Mouse (Mus musculus): Measurements from ENCODE around the gene Aox1. TPM values are rescaled to one million over a fixed set of nuclear protein-coding genes. Genes with fewer than 3 reads are reported as not detected.

Aox1 gene
- polyA plus RNA-seq, 1 experiment from 2014 or later, result 0.34 TPM

DNA sequence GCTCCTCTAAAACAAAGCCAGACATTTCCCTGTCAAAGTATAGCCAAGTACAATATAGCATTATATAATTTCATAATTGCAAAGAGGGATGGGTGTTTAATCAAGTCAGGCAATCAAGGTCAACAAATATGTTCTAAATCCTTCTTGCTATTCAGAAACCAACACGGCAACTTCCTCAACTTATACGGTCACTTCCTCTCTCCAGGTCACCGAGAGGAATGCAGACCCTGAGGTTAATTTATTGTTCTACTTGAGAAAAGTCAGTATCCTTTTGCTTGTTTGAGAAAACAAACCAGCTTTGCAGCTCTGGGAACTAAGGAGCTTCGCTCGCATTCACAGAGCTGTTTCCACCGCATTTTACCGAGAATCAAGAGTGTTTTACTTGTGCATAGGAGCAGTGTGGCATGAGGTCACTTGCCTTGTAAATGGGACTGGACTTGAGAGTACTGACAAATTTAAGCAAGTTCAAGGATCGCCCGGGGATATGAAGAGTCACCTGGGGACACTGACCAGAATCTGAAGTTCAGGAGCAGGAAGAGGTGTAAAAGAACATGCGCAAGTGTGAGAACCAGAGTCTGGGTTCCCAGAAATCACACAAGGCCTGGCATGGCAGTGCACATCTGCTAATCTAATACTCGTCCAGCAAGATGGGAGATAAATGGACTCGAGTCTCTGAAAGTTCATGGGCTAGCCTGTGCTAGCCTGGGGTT lies 85.1 kb downstream of the Aox1 start:
- Histone ChIP-seq H3K4me1 (no peaks in the 10 kb centered on the region), H3K9ac (no peak overlapping the region), H3K9me3 (replicated peaks) (no peaks in the 10 kb centered on the region), H3K27me3 (no peaks in the 10 kb centered on the region), H3K36me3 (no peaks in the 10 kb centered on the region), H3K27ac (no peak overlapping the region), H3K4me2 (replicated peaks) (no peak overlapping the region), H3K4me3 (no peak overlapping the region)
- 75% methylated on average over 12 of the region's 12 CpGs for WGBS
- no peak for ATAC-seq (ENCODE audit: low FRiP score)

GRCm38 (mm10) chr1:58118231-58118630 lies 88.5 kb downstream of the Aox1 start:
- H3K4me3 ChIP-seq, result no peak overlapping the region
- H3K9ac ChIP-seq, result no peak overlapping the region
- no peaks in the 10 kb centered on the region for H3K4me1 ChIP-seq
- no peaks in the 10 kb centered on the region for H3K9me3 ChIP-seq (replicated peaks)
- no peak overlapping the region for H3K4me2 ChIP-seq (replicated peaks)
- no peaks in the 10 kb centered on the region for H3K27me3 ChIP-seq
- no peak overlapping the region for H3K27ac ChIP-seq
- 90% methylated on average over 3 of the region's 3 CpGs for WGBS
- no peak for ATAC-seq (ENCODE audit: low FRiP score)
- H3K36me3 ChIP-seq, result no peaks in the 10 kb centered on the region

- no peak overlapping the region for H3K4me2 ChIP-seq (replicated peaks)
- H3K36me3 ChIP-seq, result no peaks in the 10 kb centered on the region
- H3K9ac ChIP-seq, result no peak overlapping the region
- no peaks in the 10 kb centered on the region for H3K9me3 ChIP-seq (replicated peaks)
- no peak overlapping the region for H3K27ac ChIP-seq
- 86% methylated on average over 8 of the region's 8 CpGs for WGBS
- H3K4me1 ChIP-seq, result no peaks in the 10 kb centered on the region
- H3K4me3 ChIP-seq, result no peak overlapping the region
- no peaks in the 10 kb centered on the region for H3K27me3 ChIP-seq
- no peak for ATAC-seq (ENCODE audit: low FRiP score)
These were observed 95.2 kb downstream of the Aox1 start for GRCm38 (mm10) chr1:58124901-58125300.

- Histone ChIP-seq H3K27me3 (no peaks in the 10 kb centered on the region), H3K4me2 (replicated peaks) (no peak overlapping the region), H3K36me3 (no peaks in the 10 kb centered on the region), H3K27ac (no peak overlapping the region), H3K9ac (no peak overlapping the region), H3K4me1 (no peaks in the 10 kb centered on the region), H3K4me3 (no peak overlapping the region), H3K9me3 (replicated peaks) (no peaks in the 10 kb centered on the region)
- no peak for ATAC-seq (ENCODE audit: low FRiP score)
These were observed 108.2 kb downstream of the Aox1 start for GRCm38 (mm10) chr1:58137891-58138290.

DNA sequence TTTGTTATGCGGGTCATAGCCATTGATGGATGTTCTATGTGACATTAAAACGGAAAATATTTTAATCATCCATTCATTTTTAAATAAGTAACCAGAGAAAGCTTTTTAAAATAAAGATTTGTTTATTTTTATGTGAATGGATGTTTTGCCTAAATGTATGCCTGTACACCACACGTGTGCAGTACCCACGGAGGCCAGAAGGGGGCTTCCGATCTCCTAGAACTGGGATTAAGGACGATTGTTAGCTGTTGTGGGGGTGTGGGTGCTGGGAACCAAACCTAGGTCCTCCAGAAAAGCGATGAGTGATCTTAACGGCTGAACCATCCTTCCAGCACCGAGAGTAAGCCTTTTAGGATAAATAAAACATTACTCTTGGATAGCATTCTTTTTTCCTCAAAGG lies 109.3 kb downstream of the Aox1 start:
- Histone ChIP-seq H3K27me3 (no peaks in the 10 kb centered on the region), H3K4me3 (no peak overlapping the region), H3K4me2 (replicated peaks) (no peak overlapping the region), H3K27ac (no peak overlapping the region), H3K9ac (no peak overlapping the region), H3K9me3 (replicated peaks) (no peaks in the 10 kb centered on the region), H3K4me1 (no peaks in the 10 kb centered on the region), H3K36me3 (no peaks in the 10 kb centered on the region)
- 92% methylated on average over 9 of the region's 9 CpGs for WGBS
- no peak for ATAC-seq (ENCODE audit: low FRiP score)

DNA sequence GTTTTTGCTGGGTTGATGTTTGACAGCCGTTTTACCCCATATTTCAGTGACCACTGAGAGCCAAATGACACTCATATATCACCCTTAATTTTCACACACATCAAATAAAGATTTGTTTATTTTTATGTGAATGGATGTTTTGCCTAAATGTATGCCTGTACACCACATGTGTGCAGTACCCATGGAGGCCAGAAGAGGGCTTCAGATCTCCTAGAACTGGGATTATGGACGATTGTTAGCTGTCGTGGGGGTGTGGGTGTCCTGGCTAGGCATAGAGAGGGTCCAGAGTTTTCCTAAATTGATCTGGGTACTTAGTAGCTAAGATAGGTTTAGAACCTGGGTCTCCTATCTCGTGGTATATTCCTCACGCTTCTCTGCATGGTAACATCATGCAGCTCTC lies 110.9 kb downstream of the Aox1 start:
- H3K27me3 ChIP-seq, result no peaks in the 10 kb centered on the region
- no peak overlapping the region for H3K9ac ChIP-seq
- H3K4me1 ChIP-seq, result no peaks in the 10 kb centered on the region
- H3K4me2 ChIP-seq (replicated peaks), result no peak overlapping the region
- H3K27ac ChIP-seq, result no peak overlapping the region
- ATAC-seq (ENCODE audit: low FRiP score), result no peak
- H3K9me3 ChIP-seq (replicated peaks), result no peaks in the 10 kb centered on the region
- H3K4me3 ChIP-seq, result no peak overlapping the region
- 90% methylated on average over 5 of the region's 5 CpGs for WGBS
- H3K36me3 ChIP-seq, result no peaks in the 10 kb centered on the region

GRCm38 (mm10) chr1:58144384-58145069 lies 114.8 kb downstream of the Aox1 start:
- Histone ChIP-seq H3K27ac (no peak overlapping the region), H3K4me2 (replicated peaks) (no peak overlapping the region), H3K4me1 (no peaks in the 10 kb centered on the region), H3K36me3 (no peaks in the 10 kb centered on the region), H3K27me3 (no peaks in the 10 kb centered on the region), H3K9ac (no peak overlapping the region), H3K9me3 (replicated peaks) (no peaks in the 10 kb centered on the region), H3K4me3 (no peak overlapping the region)
- ATAC-seq (ENCODE audit: low FRiP score), result no peak
- WGBS, result 76% methylated on average over 10 of the region's 10 CpGs

DNA sequence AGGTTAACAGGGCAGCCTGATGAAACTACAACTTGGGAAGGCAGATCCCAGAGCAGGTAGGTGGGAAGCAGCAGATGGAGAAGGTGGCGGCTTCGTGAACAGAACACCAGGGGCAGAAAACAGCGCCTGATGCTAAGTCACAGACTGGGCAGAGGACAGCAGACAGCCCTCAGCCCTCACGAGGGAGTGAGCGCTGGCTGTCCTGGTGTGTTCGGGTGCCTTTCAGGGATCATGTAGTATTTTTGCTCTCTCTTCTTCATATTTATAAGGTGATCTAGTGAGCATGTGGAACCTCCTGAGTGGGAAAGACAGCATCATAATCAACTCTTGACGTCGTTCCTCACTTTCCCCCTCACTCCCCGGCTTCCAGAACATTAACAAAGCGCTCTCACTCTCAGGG lies 116.3 kb downstream of the Aox1 start:
- Histone ChIP-seq H3K9me3 (replicated peaks) (no peaks in the 10 kb centered on the region), H3K4me2 (replicated peaks) (no peak overlapping the region), H3K27me3 (no peaks in the 10 kb centered on the region), H3K27ac (no peak overlapping the region), H3K4me3 (no peak overlapping the region), H3K4me1 (no peaks in the 10 kb centered on the region), H3K9ac (no peak overlapping the region), H3K36me3 (no peaks in the 10 kb centered on the region)
- WGBS, result 87% methylated on average over 10 of the region's 10 CpGs
- ATAC-seq (ENCODE audit: low FRiP score), result no peak

- Histone ChIP-seq H3K4me3 (no peak overlapping the region), H3K27me3 (no peaks in the 10 kb centered on the region), H3K4me1 (no peaks in the 10 kb centered on the region), H3K9ac (no peak overlapping the region), H3K4me2 (replicated peaks) (no peak overlapping the region), H3K9me3 (replicated peaks) (no peaks in the 10 kb centered on the region), H3K27ac (no peak overlapping the region), H3K36me3 (no peaks in the 10 kb centered on the region)
- 85% methylated on average over 6 of the region's 6 CpGs for WGBS
- no peak for ATAC-seq (ENCODE audit: low FRiP score)
These were observed 118.0 kb downstream of the Aox1 start for GRCm38 (mm10) chr1:58147776-58148175.

- H3K4me2 ChIP-seq (replicated peaks), result no peak overlapping the region
- H3K36me3 ChIP-seq, result no peaks in the 10 kb centered on the region
- H3K27me3 ChIP-seq, result no peaks in the 10 kb centered on the region
- H3K9me3 ChIP-seq (replicated peaks), result no peaks in the 10 kb centered on the region
- H3K4me1 ChIP-seq, result no peaks in the 10 kb centered on the region
- H3K27ac ChIP-seq, result no peak overlapping the region
- WGBS, result 86% methylated on average over 8 of the region's 8 CpGs
- ATAC-seq (ENCODE audit: low FRiP score), result no peak
- no peak overlapping the region for H3K4me3 ChIP-seq
- H3K9ac ChIP-seq, result no peak overlapping the region
These were observed 122.5 kb downstream of the Aox1 start for GRCm38 (mm10) chr1:58152247-58152646.

Other genes starting within 250 kb of the Aox1 start
- gene Sgo2a, start 34.0 kb upstream of the Aox1 start, polyA plus RNA-seq (2016; fragmentation: Nextera tagmentation; extraction: Ambion mirVana), result 17.3 and 18.0 TPM in 2 replicates
- gene Kctd18, start 11.0 kb upstream of the Aox1 start, polyA plus RNA-seq (2016; fragmentation: Nextera tagmentation; extraction: Ambion mirVana), result 26.1 and 27.6 TPM in 2 replicates
- not detected in 2 replicates for gene Aox3, start 83.2 kb downstream of the Aox1 start, polyA plus RNA-seq (2016; fragmentation: Nextera tagmentation; extraction: Ambion mirVana)
- 0.04 TPM in 1 of 2 replicates, not detected in the other for gene Aox4, start 180.5 kb downstream of the Aox1 start, polyA plus RNA-seq (2016; fragmentation: Nextera tagmentation; extraction: Ambion mirVana)
- gene Aox2, start 248.4 kb downstream of the Aox1 start, polyA plus RNA-seq (2016; fragmentation: Nextera tagmentation; extraction: Ambion mirVana), result 0.04 TPM in 1 of 2 replicates, not detected in the other

Data from hindbrain, embryonic 12.5 days (tissue).